Mouse (Mus musculus): Measurements from ENCODE around the gene Mrpl12.

GRCm38 (mm10) chr11:120518558-120518957 is 34.1 kb downstream of the Mrpl12 start:
- TF ChIP-seq CTCF (IDR thresholded peaks at IDR 0.05; ENCODE audit: borderline replicate concordance, insufficient read depth, low read length), result no peak
- no peak for TF ChIP-seq POLR2A (IDR thresholded peaks at IDR 0.05; ENCODE audit: low read depth, low read length)

Data from embryonic fibroblast, embryonic 13.5 days (primary cell).